Mouse (Mus musculus): ENCODE results near the gene Tmc6. TPM values are rescaled to one million over a fixed set of nuclear protein-coding genes. Genes with fewer than 3 reads are reported as not detected.

Tmc6 gene
- 61.1 and 63.0 TPM in 2 replicates for polyA plus RNA-seq (2012; rRNA removed; ENCODE audit: low replicate concordance)

DNA sequence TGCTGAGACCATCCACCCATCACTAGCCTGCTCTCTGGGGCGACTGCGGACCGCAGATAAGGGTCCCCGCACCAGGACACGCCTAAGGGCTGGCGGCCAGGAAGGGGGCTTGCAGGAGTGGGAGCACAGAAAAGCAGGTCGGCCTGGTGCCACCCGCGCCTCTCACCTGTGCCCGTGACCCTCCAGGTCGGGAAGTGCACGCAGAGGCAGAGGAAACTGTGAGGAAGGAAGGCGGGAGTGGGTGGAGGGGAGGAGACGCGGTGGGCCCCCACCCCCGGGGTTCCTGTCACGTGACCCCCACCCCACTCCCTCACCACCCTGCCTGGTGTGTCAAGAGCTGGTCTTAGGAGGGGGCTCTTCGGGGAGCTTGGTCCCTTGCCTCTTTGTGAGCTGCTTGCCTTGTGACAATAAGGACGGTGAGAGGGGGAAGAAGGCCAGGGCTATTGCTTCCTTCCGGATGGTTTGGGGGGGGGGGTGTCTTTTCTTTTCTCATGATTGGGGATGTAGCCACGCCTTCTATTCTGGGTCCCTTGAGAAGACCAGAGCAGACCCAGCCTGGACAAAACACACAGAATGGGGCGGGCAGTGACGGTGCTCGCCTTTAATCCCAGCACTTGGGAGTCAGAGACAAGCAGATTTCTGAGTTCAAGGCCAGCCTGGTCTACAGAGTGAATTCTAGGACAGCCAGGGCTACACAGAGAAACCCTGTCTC lies at the start of gene Tmc6, which contains the start of gene Tmc8:
Gene Tmc6 (minus strand): TSS at position 206 of the 712 bp plus-strand sequence.
Gene Tmc8 (plus strand): TSS at position 84 of the 712 bp plus-strand sequence.

DNA sequence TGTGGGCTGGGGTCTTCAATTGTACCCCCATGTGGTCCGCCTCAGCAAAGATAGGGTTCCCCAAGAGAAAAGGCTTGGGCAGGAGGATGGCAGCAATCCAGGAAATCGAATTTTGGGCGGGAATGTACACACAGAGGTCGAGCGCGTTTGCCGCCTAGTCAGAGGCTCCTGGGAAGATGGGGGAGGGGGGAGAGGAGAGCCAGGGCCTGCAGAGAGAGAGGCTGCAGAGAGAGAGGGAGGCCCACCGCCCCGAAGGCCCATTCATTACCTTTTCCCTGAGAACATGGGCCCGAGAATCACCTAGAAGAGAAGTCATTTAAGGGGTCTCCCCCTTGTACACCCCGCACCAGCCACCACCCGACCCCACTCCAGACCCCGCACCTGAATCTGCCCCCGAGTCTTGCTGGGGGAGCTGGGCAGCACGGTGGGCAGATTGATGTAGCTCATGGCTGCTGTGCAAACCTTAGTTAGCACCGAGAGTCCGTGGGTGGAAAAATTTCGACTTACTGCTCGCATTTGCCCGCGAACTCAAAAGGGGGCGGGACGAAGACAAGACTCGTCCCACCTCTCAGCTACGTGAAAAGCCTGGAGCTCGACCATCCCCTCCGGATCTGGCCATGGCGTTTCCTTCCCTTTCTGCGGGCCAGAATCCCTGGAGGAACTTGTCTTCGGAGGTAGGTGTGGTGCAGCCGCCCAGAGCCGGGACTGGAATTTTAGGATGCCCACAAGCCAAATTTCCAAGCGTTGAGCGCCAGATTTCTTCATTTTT lies 43.5 kb upstream of the Tmc6 start, which contains the start of the genes Afmid and Tk1:
Gene Afmid (plus strand): TSS at position 592 of the 769 bp plus-strand sequence.
Gene Tk1 (minus strand): TSS at position 760 of the 769 bp plus-strand sequence.

DNA sequence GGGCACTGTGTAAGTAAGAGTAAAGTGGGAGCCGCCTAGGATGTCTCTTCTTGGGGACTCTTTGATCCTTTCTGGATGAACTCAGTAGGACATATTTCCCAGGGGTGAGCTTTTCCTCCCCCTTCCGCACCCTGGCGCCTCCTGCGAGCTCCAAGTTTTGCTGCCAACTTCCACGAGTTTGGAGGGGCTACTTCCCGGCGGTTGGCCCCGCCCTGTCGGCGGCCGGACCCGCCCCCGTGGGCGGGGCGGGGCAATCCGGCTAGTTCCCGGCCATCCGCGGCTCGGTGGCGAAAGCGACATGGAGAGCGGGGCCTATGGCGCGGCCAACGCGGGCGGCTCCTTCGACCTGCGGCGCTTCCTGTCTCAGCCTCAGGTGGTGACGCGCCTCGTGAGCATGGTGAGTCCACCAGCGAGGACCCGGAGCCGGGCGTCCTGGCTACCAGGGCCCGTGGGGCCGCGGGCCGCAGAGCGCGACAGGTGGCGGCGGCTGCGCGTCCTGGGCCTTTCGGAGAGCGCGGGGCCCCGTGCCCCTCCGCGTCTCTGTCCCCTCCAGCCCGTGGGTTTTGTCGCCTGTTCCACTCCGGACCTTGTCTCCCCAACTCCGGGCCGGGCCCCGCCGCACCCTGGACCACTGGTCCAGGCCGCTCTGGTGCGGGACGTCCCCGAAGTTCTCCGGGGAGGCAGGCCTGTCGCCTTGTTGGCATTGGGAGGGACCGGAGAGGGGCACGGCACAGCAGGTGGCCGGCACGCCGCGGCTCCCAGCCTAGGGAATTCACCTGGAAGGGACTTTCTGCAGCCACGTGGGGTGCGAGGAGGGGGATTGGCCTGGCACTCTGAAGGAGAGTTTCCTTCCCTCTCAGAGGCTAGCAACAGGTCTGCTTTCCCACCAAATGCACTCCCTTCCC lies 27.7 kb upstream of the Tmc6 start, which contains the start of the genes Gm20708 and Syngr2:
Gene Gm20708 (plus strand): TSS at position 262 of the 905 bp plus-strand sequence.
Gene Syngr2 (plus strand): TSS at position 262 of the 905 bp plus-strand sequence.

DNA sequence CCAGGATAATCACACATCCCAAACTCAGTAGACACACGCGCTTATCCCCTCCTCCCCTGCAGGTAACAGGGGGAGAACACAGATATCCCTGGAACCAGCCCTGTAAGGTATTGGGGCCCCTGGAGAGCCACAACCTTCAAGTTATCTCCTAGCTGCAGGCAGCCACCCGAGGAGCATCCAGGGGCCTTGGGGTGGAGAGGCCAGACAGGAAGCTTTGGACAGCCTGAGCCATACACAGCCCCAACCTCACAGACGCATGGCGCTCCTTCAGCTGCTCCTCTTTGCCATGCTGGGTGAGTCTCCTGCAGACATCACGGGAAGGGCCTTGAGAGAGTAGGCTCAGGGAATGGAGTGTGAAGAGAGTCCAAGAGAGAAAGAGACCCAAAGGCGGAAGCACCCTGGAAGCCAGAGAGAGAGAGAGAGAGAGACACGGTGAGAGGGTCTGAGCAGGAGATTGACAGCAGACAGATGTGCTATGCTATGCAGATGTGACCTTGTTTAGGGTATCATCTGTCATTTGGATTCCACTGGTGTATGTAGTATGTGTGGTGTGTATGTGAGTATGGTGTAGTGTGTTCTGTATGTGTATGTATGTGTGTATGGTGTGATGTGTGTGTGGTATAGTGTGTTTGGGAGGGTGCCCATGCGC lies 15.6 kb upstream of the Tmc6 start, which contains the start of gene 6030468B19Rik:
Gene 6030468B19Rik (plus strand): TSS at position 150 of the 649 bp plus-strand sequence.

Other genes with a start within 250 kb of the Tmc6 start
- 6.7 and 8.7 TPM in 2 replicates for gene Tnrc6c, start 127.9 kb downstream of the Tmc6 start, polyA plus RNA-seq (2012; rRNA removed; ENCODE audit: low replicate concordance)
- gene Tmc8, start 122 bp downstream of the Tmc6 start, polyA plus RNA-seq (2012; rRNA removed; ENCODE audit: low replicate concordance), result 45.0 and 97.1 TPM in 2 replicates
- gene 6030468B19Rik, start 15.5 kb upstream of the Tmc6 start, polyA plus RNA-seq (2012; rRNA removed; ENCODE audit: low replicate concordance), result 0.23 and 0.49 TPM in 2 replicates
- gene Gm20708, start 27.5 kb upstream of the Tmc6 start, polyA plus RNA-seq (2012; rRNA removed; ENCODE audit: low replicate concordance), result not detected in 2 replicates
- 210 and 223 TPM in 2 replicates for gene Syngr2, start 27.5 kb upstream of the Tmc6 start, polyA plus RNA-seq (2012; rRNA removed; ENCODE audit: low replicate concordance)
- gene Afmid, start 43.7 kb upstream of the Tmc6 start, polyA plus RNA-seq (2012; rRNA removed; ENCODE audit: low replicate concordance), result 9.9 and 13.1 TPM in 2 replicates
- gene Tk1, start 43.9 kb upstream of the Tmc6 start, polyA plus RNA-seq (2012; rRNA removed; ENCODE audit: low replicate concordance), result 42.7 and 62.2 TPM in 2 replicates
- 12.5 and 20.8 TPM in 2 replicates for gene Birc5, start 67.1 kb upstream of the Tmc6 start, polyA plus RNA-seq (2012; rRNA removed; ENCODE audit: low replicate concordance)
- gene Tmem235, start 78.6 kb upstream of the Tmc6 start, polyA plus RNA-seq (2012; rRNA removed; ENCODE audit: low replicate concordance), result 0.21 TPM in 1 of 2 replicates, not detected in the other
- 26.0 and 66.8 TPM in 2 replicates for gene Tha1, start 91.3 kb upstream of the Tmc6 start, polyA plus RNA-seq (2012; rRNA removed; ENCODE audit: low replicate concordance)
- gene Socs3, start 187.8 kb upstream of the Tmc6 start, polyA plus RNA-seq (2012; rRNA removed; ENCODE audit: low replicate concordance), result 28.3 and 61.4 TPM in 2 replicates
- gene Pgs1, start 204.1 kb upstream of the Tmc6 start, polyA plus RNA-seq (2012; rRNA removed; ENCODE audit: low replicate concordance), result 37.3 and 49.9 TPM in 2 replicates

Measured in duodenum, adult 2 months (tissue).